Mouse (Mus musculus) lung, embryonic 16.5 days (tissue): ENCODE measurements around the gene Ano4. TPM values are rescaled to one million over a fixed set of nuclear protein-coding genes. Genes with fewer than 3 reads are reported as not detected.

ENCODE experiments used
- ATAC-seq: fragments of 200-750 bp; cut with Nextera tagmentation; 2 replicates; pipeline ENCODE4 v1.8.0; 2017; ENCODE audit warnings: low read depth, mild to moderate bottlenecking, moderate library complexity
- H3K27ac ChIP-seq: fragments of 300-500 bp; sonication (generic); 2 replicates; pipeline ENCODE4 v1.5.1; 2014; ENCODE audit warnings: mild to moderate bottlenecking, control low read depth, low read length
- H3K27me3 ChIP-seq: fragments of 300-500 bp; sonication (generic); 2 replicates; pipeline ENCODE4 v1.6.1; 2014; ENCODE audit warnings: low read depth, low read length, mixed read lengths; ENCODE audit not compliant: control insufficient read depth, insufficient read depth
- H3K36me3 ChIP-seq: fragments of 300-500 bp; sonication (generic); 2 replicates; pipeline ENCODE4 v1.6.1; 2014; ENCODE audit warnings: low read length; ENCODE audit not compliant: control insufficient read depth, insufficient read depth
- H3K4me1 ChIP-seq: fragments of 300-500 bp; sonication (generic); replicated peaks from 2 replicates; pipeline ENCODE4 v1.6.1; 2014; ENCODE audit warnings: low read length, mixed read lengths; ENCODE audit not compliant: control insufficient read depth, insufficient read depth
- H3K4me2 ChIP-seq: fragments of 300-500 bp; sonication (generic); 2 replicates; pipeline ENCODE4 v1.6.1; 2014; ENCODE audit warnings: low read depth, low read length, control low read depth
- H3K4me3 ChIP-seq: fragments of 300-500 bp; sonication (generic); 2 replicates; pipeline ENCODE4 v1.5.1; 2014; ENCODE audit warnings: mild to moderate bottlenecking, low read length, control low read depth
- H3K9ac ChIP-seq: fragments of 300-500 bp; sonication (generic); 2 replicates; pipeline ENCODE4 v1.6.1; 2014; ENCODE audit warnings: low read length, control low read depth
- H3K9me3 ChIP-seq: fragments of 300-500 bp; sonication (generic); 2 replicates; pipeline ENCODE4 v1.6.1; 2016; ENCODE audit warnings: low read length; ENCODE audit not compliant: control insufficient read depth
- WGBS: fragments of 180-500 bp; shearing (Covaris S2); extraction: QIAGEN DNeasy Blood & Tissue Kit; methylation state at CpG from one replicate; pipeline ENCODE4 v1.1.7; 2014; 5-methylcytosine and 5-hydroxymethylcytosine counted together
- polyA plus RNA-seq: library from polyadenylated mRNA; unstranded; fragments of >200 nt; fragmentation: Nextera tagmentation; extraction: Ambion mirVana; gene quantifications from 2 replicates; pipeline ENCODE4 v1.2.1, GENCODE M21; 2015

Gene Ano4
- polyA plus RNA-seq, 1 experiment from 2014 or later = 0.74 TPM

DNA sequence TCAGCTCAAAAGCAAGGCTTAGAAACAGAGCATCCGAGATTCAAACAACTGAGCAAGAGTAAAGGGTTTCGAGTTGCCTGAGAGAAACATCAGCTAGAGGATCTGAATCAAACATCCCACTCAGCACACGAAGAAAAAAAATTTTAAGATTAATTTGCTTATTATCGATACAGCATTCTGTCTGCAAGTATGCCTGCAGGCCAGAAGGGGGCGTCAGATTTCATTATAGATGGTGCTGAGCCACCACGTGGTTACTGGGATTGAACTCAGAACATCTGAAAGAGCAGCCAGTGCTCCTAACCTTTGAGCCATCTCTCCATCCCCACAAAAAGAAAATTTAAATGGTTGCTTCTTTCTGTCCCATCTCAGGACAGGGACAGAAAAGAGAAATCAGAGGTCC lies 223.2 kb downstream of the Ano4 start:
- Histone ChIP-seq H3K4me2 (no peak overlapping the region), H3K27me3 (no peaks in the 10 kb centered on the region), H3K27ac (no peak overlapping the region), H3K9me3 (no peaks in the 10 kb centered on the region), H3K4me3 (no peak overlapping the region), H3K9ac (no peak overlapping the region), H3K36me3 (no peaks in the 10 kb centered on the region), H3K4me1 (no peaks in the 10 kb centered on the region)
- 50% methylated on average over 6 of the region's 6 CpGs for WGBS
- ATAC-seq = no peak

DNA sequence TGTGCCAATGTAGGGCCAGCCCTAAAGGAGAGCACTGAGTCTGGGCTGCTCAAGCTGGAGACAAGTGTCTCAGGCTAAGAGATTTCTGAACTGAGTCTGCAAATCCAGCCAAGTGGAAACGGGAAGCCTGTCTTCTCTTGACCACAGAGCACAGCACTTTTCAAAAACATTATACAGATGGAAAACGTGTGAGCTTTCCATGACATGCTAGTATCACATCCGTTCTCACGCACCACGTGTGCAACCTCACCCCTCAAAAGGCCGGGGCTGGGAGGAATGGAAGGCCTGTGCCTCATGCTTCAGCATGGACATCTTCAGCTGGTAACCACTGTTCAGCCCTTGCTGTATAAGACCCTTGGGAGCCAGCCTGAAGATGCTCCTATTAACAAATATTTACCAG lies 230.2 kb downstream of the Ano4 start:
- no peak for ATAC-seq
- no peak overlapping the region for H3K27ac ChIP-seq
- no peak overlapping the region for H3K9ac ChIP-seq
- no peaks in the 10 kb centered on the region for H3K36me3 ChIP-seq
- no peaks in the 10 kb centered on the region for H3K9me3 ChIP-seq
- no peak overlapping the region for H3K4me3 ChIP-seq
- H3K4me2 ChIP-seq = no peak overlapping the region
- WGBS = 78% methylated on average over 6 of the region's 6 CpGs
- no peaks in the 10 kb centered on the region for H3K27me3 ChIP-seq
- H3K4me1 ChIP-seq = no peaks in the 10 kb centered on the region

DNA sequence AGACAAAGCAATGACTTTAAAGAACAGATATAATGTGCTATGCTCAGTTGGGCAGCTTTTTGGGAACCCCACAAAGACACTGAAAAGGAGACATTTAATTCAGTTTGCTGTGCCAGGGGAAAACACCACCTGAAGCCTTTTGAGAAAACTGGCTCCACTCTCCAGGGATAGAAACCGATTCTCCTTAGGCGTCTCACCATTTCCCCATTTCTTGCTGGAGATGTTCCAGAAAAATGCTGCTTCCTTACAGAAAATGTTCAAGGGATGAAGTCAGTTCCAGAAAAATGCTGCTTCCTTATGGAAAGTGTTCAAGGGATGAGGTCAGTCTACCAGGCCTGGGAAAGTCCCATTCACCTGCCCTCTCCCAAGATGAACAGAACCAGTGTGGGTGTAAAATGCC lies 233.1 kb downstream of the Ano4 start:
- Histone ChIP-seq H3K9ac (no peak overlapping the region), H3K36me3 (no peaks in the 10 kb centered on the region), H3K27ac (no peak overlapping the region), H3K4me2 (no peak overlapping the region), H3K27me3 (no peaks in the 10 kb centered on the region), H3K9me3 (no peaks in the 10 kb centered on the region), H3K4me1 (no peaks in the 10 kb centered on the region), H3K4me3 (no peak overlapping the region)
- no peak for ATAC-seq
- 56% methylated on average over 2 of the region's 2 CpGs for WGBS

DNA sequence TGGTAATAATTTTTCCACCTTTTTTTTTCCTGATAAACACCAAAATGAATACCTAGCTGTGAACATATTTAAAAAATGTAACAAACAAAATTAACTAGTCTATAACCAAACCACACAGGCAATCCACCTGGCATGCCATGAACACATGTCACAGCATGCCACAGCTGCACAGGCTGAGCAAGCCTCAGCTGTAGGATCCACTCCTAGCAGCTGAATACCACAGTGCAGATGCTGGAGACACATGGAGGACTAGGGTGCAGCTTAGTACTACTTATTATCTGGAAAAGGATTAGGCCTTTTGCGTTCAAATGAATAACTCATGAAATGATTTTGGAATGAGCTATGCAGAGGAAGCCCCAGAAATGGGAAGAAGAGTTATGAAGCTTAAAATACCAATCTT lies 233.6 kb downstream of the Ano4 start:
- H3K4me3 ChIP-seq = no peak overlapping the region
- H3K27ac ChIP-seq = no peak overlapping the region
- no peaks in the 10 kb centered on the region for H3K36me3 ChIP-seq
- no peaks in the 10 kb centered on the region for H3K27me3 ChIP-seq
- H3K9ac ChIP-seq = no peak overlapping the region
- no peak overlapping the region for H3K4me2 ChIP-seq
- no peaks in the 10 kb centered on the region for H3K4me1 ChIP-seq
- ATAC-seq = no peak
- WGBS = 87% methylated on average over 1 of the region's 1 CpGs
- no peaks in the 10 kb centered on the region for H3K9me3 ChIP-seq

DNA sequence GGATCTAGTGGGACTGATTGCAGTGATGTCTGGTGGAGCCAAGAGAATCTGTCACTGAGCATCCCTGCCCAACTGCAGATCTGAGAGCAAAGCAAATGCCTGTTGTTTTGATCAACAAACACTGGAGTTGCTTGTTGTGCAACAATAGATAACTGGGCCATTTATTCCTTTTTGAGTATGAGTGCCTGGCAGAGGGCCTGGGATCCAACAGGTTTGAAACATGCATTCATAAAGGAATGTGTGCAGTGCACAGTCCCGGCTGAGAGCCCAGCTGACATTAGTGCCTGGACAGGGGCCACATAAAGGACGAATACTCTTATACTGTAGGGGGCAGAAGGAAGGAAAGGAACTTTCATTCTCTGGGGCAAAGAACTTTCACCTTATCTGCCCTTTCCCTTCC lies 241.0 kb downstream of the Ano4 start:
- Histone ChIP-seq H3K9me3 (no peaks in the 10 kb centered on the region), H3K4me1 (no peaks in the 10 kb centered on the region), H3K4me2 (no peak overlapping the region), H3K27me3 (no peaks in the 10 kb centered on the region), H3K27ac (no peak overlapping the region), H3K36me3 (no peaks in the 10 kb centered on the region), H3K9ac (no peak overlapping the region), H3K4me3 (no peak overlapping the region)
- ATAC-seq = no peak
- 53% methylated on average over 2 of the region's 2 CpGs for WGBS

DNA sequence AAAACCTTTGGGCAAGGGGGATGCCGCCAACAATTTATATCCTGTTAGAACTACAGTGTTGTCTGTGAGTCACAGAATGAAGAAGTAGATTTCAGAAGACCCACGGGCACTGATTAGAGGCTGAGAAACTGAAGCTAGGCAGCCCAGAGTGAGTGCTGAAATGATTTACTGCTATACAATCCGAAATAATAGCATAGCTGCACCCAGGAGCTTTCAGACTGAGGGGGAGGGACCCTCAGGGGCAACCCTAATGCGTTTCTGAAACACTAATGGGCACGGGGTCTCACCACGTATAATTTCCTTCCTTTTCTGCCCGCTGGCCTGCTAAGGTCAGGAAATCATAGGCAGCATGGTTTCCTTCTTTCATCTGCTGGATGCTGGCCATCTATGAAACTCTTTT lies 242.5 kb downstream of the Ano4 start:
- Histone ChIP-seq H3K4me1 (no peaks in the 10 kb centered on the region), H3K9me3 (no peaks in the 10 kb centered on the region), H3K27me3 (no peaks in the 10 kb centered on the region), H3K27ac (no peak overlapping the region), H3K4me2 (no peak overlapping the region), H3K9ac (no peak overlapping the region), H3K4me3 (no peak overlapping the region), H3K36me3 (no peaks in the 10 kb centered on the region)
- no peak for ATAC-seq
- WGBS = 48% methylated on average over 7 of the region's 7 CpGs

DNA sequence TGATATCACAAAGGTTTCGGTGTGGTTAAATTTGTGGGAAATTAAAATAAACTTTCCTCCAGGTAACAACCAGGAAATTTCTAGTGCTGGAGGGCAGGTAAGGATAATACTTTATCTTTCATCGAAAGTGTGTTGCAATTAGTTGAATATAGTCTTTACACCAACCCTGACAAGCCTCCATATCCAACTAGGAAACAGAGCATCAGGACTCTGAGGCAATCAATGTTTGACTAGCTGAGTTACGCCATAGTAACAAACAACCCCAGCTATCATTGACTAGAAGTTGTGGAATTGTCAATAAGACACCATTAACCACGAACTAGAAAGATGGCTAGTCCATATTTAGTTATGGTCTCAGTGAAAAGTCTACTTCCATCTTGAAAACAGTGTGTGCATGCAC lies 246.4 kb downstream of the Ano4 start:
- Histone ChIP-seq H3K4me1 (no peaks in the 10 kb centered on the region), H3K9me3 (no peaks in the 10 kb centered on the region), H3K36me3 (no peaks in the 10 kb centered on the region), H3K9ac (no peak overlapping the region), H3K4me2 (no peak overlapping the region), H3K27ac (no peak overlapping the region), H3K27me3 (no peaks in the 10 kb centered on the region), H3K4me3 (no peak overlapping the region)
- 63% methylated on average over 4 of the region's 4 CpGs for WGBS
- ATAC-seq = no peak

DNA sequence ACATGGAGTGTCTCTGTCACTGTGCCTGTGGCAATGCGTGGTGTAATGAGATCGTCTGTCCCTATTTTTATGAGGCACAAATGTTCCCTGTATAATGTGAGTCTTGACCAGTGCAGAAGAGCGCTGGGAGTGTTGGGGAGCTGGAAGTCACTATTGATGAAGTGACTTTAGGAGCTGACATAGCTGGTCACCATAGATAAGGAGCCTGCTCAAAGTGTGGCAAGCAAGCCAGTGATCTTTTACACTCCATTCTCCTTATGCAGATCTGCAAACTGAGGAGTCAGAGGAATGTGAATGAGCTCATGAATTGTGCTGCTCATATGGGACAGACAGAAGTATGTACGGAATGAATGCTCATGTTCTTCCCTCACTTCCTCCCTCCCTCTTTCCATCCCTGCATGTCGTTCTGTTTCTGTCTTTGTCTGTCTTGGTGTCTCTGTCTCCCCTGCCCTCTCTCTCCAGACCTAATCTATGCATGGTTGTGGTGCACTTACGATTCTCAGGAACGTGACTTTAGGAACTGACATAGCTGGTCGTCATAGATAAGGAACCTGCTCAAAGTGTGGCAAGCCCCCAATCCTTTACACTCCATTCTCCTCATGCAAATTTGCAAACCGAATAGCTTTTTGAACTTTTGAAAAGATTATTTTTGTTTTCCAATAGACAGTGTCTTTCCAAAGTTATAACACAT lies 252.1 kb downstream of the Ano4 start:
- Histone ChIP-seq H3K9ac (no peak overlapping the region), H3K27ac (no peak overlapping the region), H3K4me3 (no peak overlapping the region), H3K27me3 (no peaks in the 10 kb centered on the region), H3K36me3 (no peaks in the 10 kb centered on the region), H3K4me2 (no peak overlapping the region), H3K9me3 (no peaks in the 10 kb centered on the region), H3K4me1 (no peaks in the 10 kb centered on the region)
- WGBS = 57% methylated on average over 9 of the region's 9 CpGs
- ATAC-seq = no peak

DNA sequence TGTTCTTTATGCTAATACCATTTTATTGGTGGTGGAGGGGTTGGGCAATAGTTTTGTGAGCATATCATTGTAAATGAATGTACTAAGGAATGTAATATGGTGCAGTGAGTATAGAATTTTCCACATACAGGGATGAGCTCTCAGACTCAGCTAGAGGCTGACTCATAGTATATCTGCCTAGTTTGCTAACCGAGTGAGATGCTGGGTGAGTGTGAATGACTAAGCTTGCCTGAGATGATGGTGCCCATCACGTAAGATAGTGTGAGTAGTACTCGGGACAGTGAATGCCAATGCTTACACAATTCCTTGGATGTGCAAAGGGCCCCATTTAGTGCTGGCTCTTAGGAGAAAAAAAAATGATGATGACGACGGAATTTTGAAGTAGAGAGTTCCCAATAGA lies 267.1 kb downstream of the Ano4 start:
- no peaks in the 10 kb centered on the region for H3K27me3 ChIP-seq
- H3K36me3 ChIP-seq = no peaks in the 10 kb centered on the region
- H3K9me3 ChIP-seq = no peaks in the 10 kb centered on the region
- no peak overlapping the region for H3K9ac ChIP-seq
- 79% methylated on average over 5 of the region's 5 CpGs for WGBS
- H3K27ac ChIP-seq = no peak overlapping the region
- no peak for ATAC-seq
- no peaks in the 10 kb centered on the region for H3K4me1 ChIP-seq
- H3K4me3 ChIP-seq = no peak overlapping the region
- no peak overlapping the region for H3K4me2 ChIP-seq

DNA sequence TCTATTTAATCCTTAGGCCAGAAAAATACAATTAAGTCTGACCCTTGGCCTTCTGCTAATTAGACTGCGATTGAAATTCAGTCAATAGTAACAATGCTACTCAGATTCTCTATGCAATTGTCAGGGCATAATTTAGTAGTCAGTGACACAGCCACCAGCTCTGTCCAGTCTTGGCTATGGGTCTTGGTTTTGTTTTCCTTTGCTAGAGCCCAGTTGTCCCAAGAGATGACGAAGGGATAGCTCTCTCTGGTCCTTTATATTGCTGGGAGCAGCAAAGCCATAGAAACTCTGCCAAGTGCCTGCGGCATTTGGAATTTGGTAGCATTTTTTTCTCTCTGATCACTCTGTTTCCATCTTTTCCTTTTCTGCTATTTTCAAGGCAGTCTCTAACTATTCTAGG lies 288.7 kb downstream of the Ano4 start:
- H3K4me1 ChIP-seq = no peaks in the 10 kb centered on the region
- no peaks in the 10 kb centered on the region for H3K36me3 ChIP-seq
- H3K4me3 ChIP-seq = no peak overlapping the region
- H3K9ac ChIP-seq = no peak overlapping the region
- no peaks in the 10 kb centered on the region for H3K27me3 ChIP-seq
- no peak for ATAC-seq
- WGBS = 68% methylated on average over 3 of the region's 3 CpGs
- H3K4me2 ChIP-seq = no peak overlapping the region
- no peaks in the 10 kb centered on the region for H3K9me3 ChIP-seq
- H3K27ac ChIP-seq = no peak overlapping the region
